Mouse (Mus musculus): Measurements from ENCODE around the gene Ano7.

GRCm38 (mm10) chr1:93453721-93454255 is 80.1 kb downstream of the Ano7 start:
- TF ChIP-seq CTCF (IDR thresholded peaks at IDR 0.05; ENCODE audit: low read depth) (no peak), EP300 (optimal IDR thresholded peaks at IDR 0.05) (no peak)
